Mouse (Mus musculus) heart, adult 2 months (tissue): Measurements from ENCODE around the gene Aip.

ENCODE experiments used
- CTCF ChIP-seq: fragments of 200-600 bp; IDR thresholded peaks from 2 replicates; pipeline ENCODE4 v1.8.1; 2022; ENCODE audit warnings: antibody characterized with exemption, mild to moderate bottlenecking, moderate library complexity
- EP300 ChIP-seq: fragments of 200-500 bp; IDR thresholded peaks from 2 replicates; pipeline ENCODE4 v1.6.1; 2011; ENCODE audit warnings: low read depth, low read length, control low read depth; ENCODE audit not compliant: insufficient read depth

DNA sequence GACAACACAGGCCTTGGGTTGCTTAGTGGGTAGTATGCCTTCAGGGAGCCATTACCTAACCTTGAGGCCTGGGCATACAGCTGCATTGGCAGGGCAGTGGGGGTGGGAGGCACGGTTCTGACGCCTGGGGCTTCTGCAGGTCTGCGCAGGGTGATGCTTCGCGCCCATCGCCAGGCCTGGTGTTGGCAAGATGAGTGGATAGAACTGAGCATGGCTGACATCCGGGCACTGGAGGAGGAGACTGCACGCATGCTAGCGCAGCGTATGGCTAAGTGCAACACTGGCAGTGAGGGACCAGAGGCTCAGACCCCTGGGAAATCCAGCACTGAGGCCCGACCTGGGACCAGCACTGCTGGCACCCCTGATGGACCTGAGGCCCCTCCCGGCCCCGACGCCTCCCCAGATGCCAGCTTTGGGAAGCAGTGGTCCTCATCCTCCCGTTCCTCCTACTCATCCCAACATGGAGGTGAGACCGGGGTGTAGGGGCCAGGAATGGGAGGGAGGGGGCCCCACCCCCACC is 20.9 kb downstream of the Aip start:
- TF ChIP-seq CTCF (no peak), EP300 (no peak)
